Mouse (Mus musculus): Measurements from ENCODE around the gene Lmx1a. TPM values are rescaled to one million over a fixed set of nuclear protein-coding genes. Genes with fewer than 3 reads are reported as not detected.

The Lmx1a gene
- total RNA-seq (2021) = not detected in 2 replicates
- long read RNA-seq = 0 reads

GRCm38 (mm10) chr1:167689232-167689261 is at the start of gene Lmx1a:
TSS of gene Lmx1a (plus strand) at chr1:167689237.
- no peak for DNase-seq

GRCm38 (mm10) chr1:167644866-167645537 is 44.0 kb upstream of the Lmx1a start:
- DNase-seq = peak; percentile 86

GRCm38 (mm10) chr1:167648670-167649069 is 40.4 kb upstream of the Lmx1a start:
- DNase-seq = no peak

GRCm38 (mm10) chr1:167649122-167649633 is 39.9 kb upstream of the Lmx1a start:
- no peak for DNase-seq

GRCm38 (mm10) chr1:167652336-167652735 is 36.7 kb upstream of the Lmx1a start:
- no peak for DNase-seq

- no peak for DNase-seq
These were observed 30.0 kb upstream of the Lmx1a start for GRCm38 (mm10) chr1:167659065-167659464.

- DNase-seq = peak; percentile 80
These were observed 28.4 kb upstream of the Lmx1a start for GRCm38 (mm10) chr1:167660521-167661101.

GRCm38 (mm10) chr1:167661123-167661522 is 27.9 kb upstream of the Lmx1a start:
- DNase-seq = no peak

- no peak for DNase-seq
These were observed 25.9 kb upstream of the Lmx1a start for GRCm38 (mm10) chr1:167663136-167663535.

- DNase-seq = peak; percentile 52
These were observed 19.2 kb upstream of the Lmx1a start for GRCm38 (mm10) chr1:167669796-167670195.

- DNase-seq = no peak
These were observed 16.5 kb upstream of the Lmx1a start for GRCm38 (mm10) chr1:167672433-167672987.

GRCm38 (mm10) chr1:167679061-167679460 is 10.0 kb upstream of the Lmx1a start:
- no peak for DNase-seq

- no peak for DNase-seq
These were observed 1.1 kb upstream of the Lmx1a start for GRCm38 (mm10) chr1:167688001-167688346.

GRCm38 (mm10) chr1:167688347-167689231 is 448 bp upstream of the Lmx1a start:
- DNase-seq = peak; percentile 48

GRCm38 (mm10) chr1:167689262-167690137 is 463 bp downstream of the Lmx1a start:
- DNase-seq = no peak

GRCm38 (mm10) chr1:167690138-167690710 is 1.2 kb downstream of the Lmx1a start:
- no peak for DNase-seq

- no peak for DNase-seq
These were observed 1.9 kb downstream of the Lmx1a start for GRCm38 (mm10) chr1:167690716-167691550.

GRCm38 (mm10) chr1:167691911-167692682 is 3.1 kb downstream of the Lmx1a start:
- no peak for DNase-seq

GRCm38 (mm10) chr1:167692683-167693045 is 3.6 kb downstream of the Lmx1a start:
- no peak for DNase-seq
